Mouse (Mus musculus): ENCODE data around the gene Phox2b.

Phox2b gene

GRCm38 (mm10) chr5:67098733-67099323 lies at the start of gene Phox2b:
Gene Phox2b, minus strand, starts transcription at chr5:67099301.
- peak; percentile 34 for DNase-seq (ENCODE audit: low spot score)

GRCm38 (mm10) chr5:67142622-67143021 lies 43.5 kb upstream of the Phox2b start:
- DNase-seq (ENCODE audit: low spot score), result no peak

GRCm38 (mm10) chr5:67139052-67140015 lies 40.2 kb upstream of the Phox2b start:
- DNase-seq (ENCODE audit: low spot score), result peak; percentile 65

GRCm38 (mm10) chr5:67138643-67139042 lies 39.5 kb upstream of the Phox2b start:
- peak; percentile 18 for DNase-seq (ENCODE audit: low spot score)

- no peak for DNase-seq (ENCODE audit: low spot score)
Measured at GRCm38 (mm10) chr5:67134698-67135097, 35.6 kb upstream of the Phox2b start.

- no peak for DNase-seq (ENCODE audit: low spot score)
Measured at GRCm38 (mm10) chr5:67131671-67132070, 32.6 kb upstream of the Phox2b start.

- no peak for DNase-seq (ENCODE audit: low spot score)
Measured at GRCm38 (mm10) chr5:67106261-67106660, 7.2 kb upstream of the Phox2b start.

GRCm38 (mm10) chr5:67103016-67103415 lies 3.9 kb upstream of the Phox2b start:
- peak; percentile 35 for DNase-seq (ENCODE audit: low spot score)

- DNase-seq (ENCODE audit: low spot score), result peak; percentile 83
Measured at GRCm38 (mm10) chr5:67101793-67102600, 2.9 kb upstream of the Phox2b start.

GRCm38 (mm10) chr5:67101395-67101760 lies 2.3 kb upstream of the Phox2b start:
- no peak for DNase-seq (ENCODE audit: low spot score)

GRCm38 (mm10) chr5:67100564-67101394 lies 1.7 kb upstream of the Phox2b start:
- peak; percentile 49 for DNase-seq (ENCODE audit: low spot score)

GRCm38 (mm10) chr5:67099393-67100271 lies 531 bp upstream of the Phox2b start:
- peak; percentile 51 for DNase-seq (ENCODE audit: low spot score)

GRCm38 (mm10) chr5:67098051-67098732 lies 909 bp downstream of the Phox2b start:
- no peak for DNase-seq (ENCODE audit: low spot score)

- peak; percentile 57 for DNase-seq (ENCODE audit: low spot score)
Measured at GRCm38 (mm10) chr5:67097106-67098050, 1.7 kb downstream of the Phox2b start.

GRCm38 (mm10) chr5:67096378-67096771 lies 2.7 kb downstream of the Phox2b start:
- DNase-seq (ENCODE audit: low spot score), result peak; percentile 35

GRCm38 (mm10) chr5:67095651-67096377 lies 3.3 kb downstream of the Phox2b start:
- no peak for DNase-seq (ENCODE audit: low spot score)

- DNase-seq (ENCODE audit: low spot score), result peak; percentile 51
Measured at GRCm38 (mm10) chr5:67095153-67095552, 3.9 kb downstream of the Phox2b start.

GRCm38 (mm10) chr5:67093991-67094390 lies 5.1 kb downstream of the Phox2b start:
- no peak for DNase-seq (ENCODE audit: low spot score)

Data from embryo, embryonic 10 days (tissue).